Mouse (Mus musculus) NIH3T3 (cell line): Measurements from ENCODE around the gene Pxmp2.

Experiments used
- DNase-seq: peaks from one replicate; pipeline ENCODE4 v3.0.0-alpha.2; 2012; ENCODE audit warnings: low read depth

Gene Pxmp2

DNA sequence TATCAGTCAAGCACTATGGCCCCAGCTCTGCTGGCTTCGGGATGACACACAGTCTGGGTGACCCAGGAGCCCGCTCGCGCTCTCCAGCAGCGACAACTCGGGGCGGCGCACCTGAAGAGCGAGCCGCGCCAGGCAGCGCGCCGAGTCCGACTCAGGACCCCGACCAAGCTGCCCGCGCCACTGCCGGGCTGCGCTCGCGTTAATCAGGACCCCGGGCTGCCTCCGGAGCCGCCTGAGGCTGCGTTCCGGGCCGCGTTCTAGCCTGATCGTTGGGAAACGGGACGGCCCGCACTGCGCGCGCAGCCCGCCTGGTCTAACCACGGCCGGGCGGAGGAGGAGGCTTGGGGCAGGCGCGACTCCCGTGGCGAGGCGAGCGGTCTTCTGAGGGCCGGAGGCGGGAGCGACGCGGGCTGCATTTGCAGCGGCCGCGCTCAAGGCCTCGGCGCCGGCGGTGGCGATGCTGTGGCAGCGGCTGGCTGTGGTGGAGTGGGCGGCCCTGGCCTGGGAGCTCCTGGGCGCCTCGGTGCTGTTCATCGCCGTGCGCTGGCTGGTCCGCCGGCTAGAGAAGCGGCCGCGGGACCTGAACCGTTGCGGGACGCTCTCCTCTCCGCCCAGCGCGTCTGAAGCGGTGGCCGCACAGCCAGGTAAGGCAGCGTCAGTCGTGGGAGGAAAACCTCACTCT lies 55.1 kb downstream of the Pxmp2 start, which contains the start of gene Ankle2:
Gene Ankle2 (plus strand): TSS at position 225 of the 682 bp plus-strand sequence.
- DNase-seq, result peak; percentile 97

DNA sequence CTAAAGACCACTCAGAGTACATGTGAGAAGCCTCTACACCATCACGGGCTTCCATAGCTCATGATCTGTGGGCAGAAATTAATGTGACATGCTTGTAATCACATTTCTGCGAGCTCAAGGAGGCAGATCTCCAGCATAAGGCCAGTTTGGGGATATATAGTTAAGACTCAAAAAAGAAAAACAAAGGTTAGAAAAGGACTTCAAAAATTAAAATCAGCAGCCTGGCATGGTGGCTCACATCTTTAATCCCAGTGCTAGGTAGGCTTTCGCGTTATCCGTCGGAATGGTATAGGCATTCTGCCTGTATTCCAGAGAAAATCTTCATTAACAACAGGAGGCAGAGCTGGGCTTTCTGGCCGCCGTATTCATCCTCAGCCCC lies 55.6 kb downstream of the Pxmp2 start:
- DNase-seq, result no peak

DNA sequence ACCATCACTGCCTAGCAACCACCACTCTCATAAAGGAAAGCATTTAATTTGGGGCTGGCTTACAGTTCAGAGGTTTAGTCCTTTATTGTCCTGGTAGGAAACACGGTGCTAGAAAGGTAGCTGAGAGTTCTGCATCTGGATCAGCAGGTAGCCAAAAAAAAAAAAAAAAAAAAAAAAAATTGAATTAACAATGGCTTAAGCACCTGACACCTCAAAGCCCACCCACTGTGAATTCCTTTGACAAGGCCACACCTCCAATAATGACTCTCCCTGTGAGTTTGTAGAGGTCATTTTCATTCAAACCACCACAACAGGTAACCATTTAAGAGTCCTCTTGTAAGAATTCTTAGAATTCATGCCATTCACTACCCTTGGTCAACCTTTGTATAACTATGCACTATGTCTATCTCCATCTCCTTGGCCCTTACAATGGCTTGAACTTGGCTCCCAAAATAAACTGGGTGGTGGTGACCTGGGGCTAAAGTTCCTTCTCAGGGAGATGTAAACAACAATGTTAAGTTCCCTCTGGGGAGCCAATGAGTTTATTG lies 58.6 kb downstream of the Pxmp2 start:
- DNase-seq, result no peak

DNA sequence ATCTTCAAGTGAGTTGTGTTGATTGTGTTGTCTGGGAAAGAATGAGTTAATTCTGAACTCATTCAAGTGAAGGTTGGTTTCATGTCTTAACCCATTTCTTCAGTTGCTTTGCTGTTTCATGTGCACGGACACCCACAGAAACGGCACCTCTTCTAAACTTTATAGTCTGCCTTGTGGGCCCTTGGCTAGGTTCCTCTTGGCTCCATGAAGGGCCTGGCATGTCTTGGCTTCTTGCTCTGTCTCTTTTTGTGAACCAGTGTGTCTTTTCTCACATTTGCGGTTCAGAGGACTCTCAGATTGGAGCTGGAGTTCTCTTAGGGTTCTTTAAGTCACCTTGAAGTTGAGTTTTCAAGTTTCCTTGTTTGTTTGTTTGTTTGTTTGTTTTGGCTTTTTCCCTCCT lies 60.9 kb downstream of the Pxmp2 start:
- no peak for DNase-seq
